ENCODE assay signal across 7 mouse cellular contexts in genomic region chr10:85745818-85746217, GRCm38 (mm10).
DNase-seq lines count a peak whose midpoint lies in the region; ATAC-seq lines count a peak whose summit lies in the region.
"Not testable (repeated sequence)": the region's sequence is repeated elsewhere in the genome, so short reads cannot be mapped to it uniquely, and the experiment has no call there.

No protein-coding gene starts in this region.

- DNase-seq in A20 (ENCODE audit: low read depth, low spot score) (peak; percentile 6), WW6 (ENCODE audit: low read depth, low spot score) (peak; percentile 3)
- DNase-seq in thymus, postnatal 0 days (ENCODE audit: low spot score), result peak; percentile 4

- H3K4me3 ChIP-seq in intestine, embryonic 15.5 days (replicated peaks); lung, embryonic 16.5 days (ENCODE audit: low read length): not testable (repeated sequence)

- peak; percentile 74 for ATAC-seq in granulocyte monocyte progenitor cell, adult 5-6 weeks (replicated peaks; ENCODE audit: poor library complexity, severe bottlenecking)
- 0 out of 2 replicates have a peak, but pooled peaks have one; percentile 23 for ATAC-seq in intestine, embryonic 15.5 days
- 0 out of 2 replicates have a peak, but pooled peaks have one; percentile 28 for ATAC-seq in lung, embryonic 16.5 days (ENCODE audit: low read depth)
- ATAC-seq in megakaryocyte-erythroid progenitor cell, adult 5-6 weeks (replicated peaks; ENCODE audit: low FRiP score, low TSS enrichment, poor library complexity, severe bottlenecking), result peak; percentile 79

- not testable (repeated sequence) for H3K9me3 ChIP-seq in intestine, embryonic 15.5 days; lung, embryonic 16.5 days (ENCODE audit: control insufficient read depth, low read length)

- H3K27me3 ChIP-seq in intestine, embryonic 15.5 days (replicated peaks); lung, embryonic 16.5 days (ENCODE audit: control insufficient read depth, insufficient read depth, low read depth, low read length): not testable (repeated sequence)

- H3K9ac ChIP-seq in intestine, embryonic 15.5 days; lung, embryonic 16.5 days (ENCODE audit: low read length): not testable (repeated sequence)

- H3K27ac ChIP-seq in intestine, embryonic 15.5 days; lung, embryonic 16.5 days (ENCODE audit: low read length): not testable (repeated sequence)

- not testable (repeated sequence) for H3K36me3 ChIP-seq in intestine, embryonic 15.5 days; lung, embryonic 16.5 days (ENCODE audit: control insufficient read depth, insufficient read depth, low read length)

- not testable (repeated sequence) for H3K4me1 ChIP-seq in intestine, embryonic 15.5 days (replicated peaks); lung, embryonic 16.5 days (replicated peaks; ENCODE audit: control insufficient read depth, insufficient read depth, low read length)

- WGBS in intestine, embryonic 15.5 days, result 55% methylated on average over 7 of the region's 8 CpGs
- WGBS in lung, embryonic 16.5 days, result 35% methylated on average over 5 of the region's 8 CpGs

- not testable (repeated sequence) for H3K4me2 ChIP-seq in intestine, embryonic 15.5 days (replicated peaks); lung, embryonic 16.5 days (ENCODE audit: low read depth, low read length)

Comparison
In these comparisons a context has a peak if more than half of its experiments do, and no peak if none do; other contexts are left out.
1. ATAC-seq: peak in every context shown above with its lines; median percentile 79 in megakaryocyte-erythroid progenitor cell, adult 5-6 weeks; 74 in granulocyte monocyte progenitor cell, adult 5-6 weeks; 28 in lung, embryonic 16.5 days; 23 in intestine, embryonic 15.5 days.